ENCODE assay signal across 8 mouse cellular contexts in the genomic region with DNA sequence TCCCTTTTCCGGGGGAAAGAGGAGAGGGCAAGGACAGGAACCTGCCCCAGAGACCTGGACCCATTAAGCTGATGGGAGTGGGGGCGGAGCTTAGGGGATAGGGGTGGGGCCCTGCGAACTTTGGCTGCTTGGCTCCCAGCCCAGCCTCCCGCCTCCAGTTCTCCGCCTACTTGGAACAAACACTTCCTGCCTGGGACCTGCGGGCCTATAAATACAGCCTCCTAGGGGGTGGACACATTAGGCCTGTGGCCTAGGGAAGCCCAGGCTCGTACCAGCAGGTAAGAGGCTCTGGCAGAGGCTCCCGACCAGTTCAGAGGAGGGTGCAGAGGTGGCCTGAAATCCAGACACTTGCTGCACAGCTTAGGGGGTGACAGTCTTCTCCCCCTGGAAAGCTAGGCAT. TPM values are rescaled to one million over a fixed set of nuclear protein-coding genes. Genes with fewer than 3 reads are reported as not detected.
DNase-seq lines count a peak whose midpoint lies in the region; ATAC-seq and TF ChIP-seq lines count a peak whose summit lies in the region.

Acy3 (plus strand) TSS at position 237 of the 400 bp plus-strand sequence.

- TF ChIP-seq POLR2A in cortical plate, adult 2 months (IDR thresholded peaks at IDR 0.05; ENCODE audit: extremely low read depth, insufficient read depth, low read length): 0 out of 2 replicates have a peak, but pooled peaks have one; percentile 35
- TF ChIP-seq POLR2A in heart, adult 2 months (IDR thresholded peaks at IDR 0.05; ENCODE audit: insufficient read depth, low read depth, low read length): peak; percentile 98

- TF ChIP-seq CTCF in cortical plate, adult 2 months (IDR thresholded peaks at IDR 0.05; ENCODE audit: extremely low read depth, insufficient read depth, low read length): no peak
- TF ChIP-seq CTCF in heart, adult 2 months (IDR thresholded peaks at IDR 0.05): no peak
- TF ChIP-seq CTCF in liver, embryonic 14.5 days (IDR thresholded peaks at IDR 0.05; ENCODE audit: low read depth): no peak

- H3K27ac ChIP-seq in cortical plate, adult 2 months (ENCODE audit: insufficient read depth, low read length): no peak within 1 kb of the TSS
- peak within 1 kb of the TSS; percentile 70 for H3K27ac ChIP-seq in heart, adult 2 months
- H3K27ac ChIP-seq in liver, embryonic 14.5 days: no peak within 1 kb of the TSS

- no peaks in the 10 kb centered on the region for H3K9me3 ChIP-seq in liver, embryonic 14.5 days (ENCODE audit: control insufficient read depth, low read length)

- no peak within 1 kb of the TSS for H3K4me3 ChIP-seq in cortical plate, adult 2 months (ENCODE audit: insufficient read depth, low read length)
- peak within 1 kb of the TSS; percentile 24; the same call in 1 of the 2 replicates for H3K4me3 ChIP-seq in heart, adult 2 months
- H3K4me3 ChIP-seq in liver, embryonic 14.5 days (ENCODE audit: insufficient read depth in 1 of 2, low read depth in 2 of 2, low read length in 2 of 2): no peak within 1 kb of the TSS

- peak within 1 kb of the TSS; percentile 51 for H3K9ac ChIP-seq in heart, adult 2 months (ENCODE audit: low read depth, low read length)
- H3K9ac ChIP-seq in liver, embryonic 14.5 days (replicated peaks): 0 out of 2 replicates have a peak within 1 kb of the TSS, but pooled peaks have one; percentile 1

- peak; percentile 49; the same call in 1 of the 2 replicates for TF ChIP-seq EP300 in heart, adult 2 months (IDR thresholded peaks at IDR 0.05; ENCODE audit: insufficient read depth, low read depth, low read length)
- no peak for TF ChIP-seq EP300 in liver, embryonic 14.5 days (IDR thresholded peaks at IDR 0.05; ENCODE audit: low read depth)

- H3K27me3 ChIP-seq in heart, adult 2 months (ENCODE audit: control insufficient read depth, insufficient read depth, low read length): no peaks in the 10 kb centered on the region
- no peaks in the 10 kb centered on the region for H3K27me3 ChIP-seq in liver, embryonic 14.5 days (ENCODE audit: control insufficient read depth, insufficient read depth, low read length)

- H3K4me2 ChIP-seq in liver, embryonic 14.5 days (ENCODE audit: low read depth): peak within 1 kb of the TSS; percentile 8

- intact Hi-C loops in heart, adult 2 months (cut with DNase I): loop anchor here (10.0 kb wide), 1 partner anchor 382 kb away; no protein-coding TSS in a partner anchor

- peak; percentile 50 to 62 for DNase-seq in right cerebral cortex, adult 2 months (ENCODE audit: low spot score in 2 of 2)
- no peak for DNase-seq in right cerebral cortex, postnatal 4 days
- DNase-seq in heart, adult 2 months: peak; percentile 90 to 91
- DNase-seq in kidney, adult 9 months: peak; percentile 98
- DNase-seq in liver, embryonic 14.5 days (ENCODE audit: low read depth in 3 of 3, low spot score in 3 of 3): peak; percentile 38 to 48 (median 46)
- peak; percentile 75 for DNase-seq in retina, postnatal 1 day
- DNase-seq in thymus, adult 18-20 months: no peak

- peaks cover 6% of the 10 kb centered on the region for H3K4me1 ChIP-seq in cortical plate, adult 2 months (ENCODE audit: control insufficient read depth, insufficient read depth, low read length)
- peaks cover 26% of the 10 kb centered on the region for H3K4me1 ChIP-seq in heart, adult 2 months (ENCODE audit: control insufficient read depth, insufficient read depth, low read length)
- H3K4me1 ChIP-seq in liver, embryonic 14.5 days (replicated peaks; ENCODE audit: control insufficient read depth in 2 of 2, insufficient read depth in 2 of 2, low read length in 1 of 2): peaks cover 0 to 13% of the 10 kb centered on the region in 2 experiments; a peak in 2 of 4 replicates

- H3K36me3 ChIP-seq in heart, adult 2 months (ENCODE audit: control insufficient read depth, insufficient read depth, low read length): peaks cover 3% of the 10 kb centered on the region; the same call in 1 of the 2 replicates
- H3K36me3 ChIP-seq in liver, embryonic 14.5 days (replicated peaks; ENCODE audit: control insufficient read depth, insufficient read depth, low read depth): no peaks in the 10 kb centered on the region

- ATAC-seq in liver, embryonic 14.5 days (ENCODE audit: insufficient read depth): peak; percentile 65

- WGBS in heart, adult 2 months: 8% methylated on average over 8 of the region's 8 CpGs
- WGBS in liver, embryonic 14.5 days (ENCODE audit: insufficient replicate concordance): 10% methylated on average over 8 of the region's 8 CpGs

- no peaks in the 10 kb centered on the region for H3K79me2 ChIP-seq in heart, adult 2 months (replicated peaks; ENCODE audit: control insufficient read depth, insufficient read depth, low read length)

RNA-seq across cellular contexts. Expression of gene Acy3, which starts in this region (rescaled TPM):
- polyA plus RNA-seq in cortical plate, adult 2 months (2012; rRNA removed): 4.1 and 4.6 TPM in 2 replicates
- total RNA-seq in heart, adult 2 months (2021): 10 to 100 TPM; 21.5 to 28.0 TPM
- polyA plus RNA-seq in heart, adult 2 months (2012; rRNA removed): 68.7 and 89.9 TPM in 2 replicates
- 10.8 and 11.1 TPM in 2 replicates for polyA plus RNA-seq in liver, embryonic 14.5 days (2012; rRNA removed)
- polyA plus RNA-seq in liver, embryonic 14.5 days (2014; fragmentation: Nextera tagmentation; extraction: Ambion mirVana): 9.1 and 9.5 TPM in 2 replicates

Comparison
In these comparisons a context has a peak if more than half of its experiments do, and no peak if none do; other contexts are left out.
1. DNase-seq: peak in right cerebral cortex, adult 2 months (2 of 2), heart, adult 2 months (2 of 2), kidney, adult 9 months (single experiment), liver, embryonic 14.5 days (3 of 3) and retina, postnatal 1 day (single experiment); none in right cerebral cortex, postnatal 4 days (single experiment) and thymus, adult 18-20 months (0 of 2).